In the genomic region with DNA sequence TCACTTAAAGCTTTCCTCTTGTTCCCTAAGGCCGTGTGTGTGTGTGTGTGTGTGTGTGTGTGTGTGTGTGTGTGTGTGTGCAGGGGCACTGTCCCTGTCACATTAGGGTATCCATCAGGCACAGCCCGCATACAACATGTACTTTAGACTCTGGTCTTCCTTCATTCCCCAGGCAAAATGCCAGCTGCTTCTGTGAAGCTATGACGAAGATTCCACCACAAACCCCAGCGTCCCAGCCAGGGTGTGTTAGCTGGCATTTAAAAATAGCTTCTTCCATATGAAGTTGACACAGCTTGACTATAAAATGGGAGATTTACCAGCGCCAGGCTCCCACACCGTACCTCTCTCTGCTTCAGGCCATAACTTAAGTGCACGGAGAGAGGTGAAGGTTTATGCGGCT, we compare ENCODE assay signal across 9 mouse cellular contexts.
DNase-seq lines count a peak whose midpoint lies in the region; ATAC-seq and TF ChIP-seq lines count a peak whose summit lies in the region.
"Had no signal": no experiment of that assay in that cellular context is flagged by ENCODE, and none has a peak within 500 bp of the region (broad histone marks: within the 10 kb centered on the region; RNA-seq: fewer than 3 reads in every experiment).

No protein-coding gene starts in this region.

- H3K36me3 ChIP-seq in heart, embryonic 12.5 days = peaks cover 7% of the 10 kb centered on the region; the same call in 1 of the 2 replicates
- no peaks in the 10 kb centered on the region for H3K36me3 ChIP-seq in myocyte (ENCODE audit: control insufficient read depth, insufficient read depth)

- no peak for TF ChIP-seq POLR2A in brain, embryonic 14.5 days (IDR thresholded peaks at IDR 0.05; ENCODE audit: borderline replicate concordance, extremely low read depth, insufficient read depth, insufficient read length, poor library complexity, severe bottlenecking)
- TF ChIP-seq POLR2A in myocyte (IDR thresholded peaks at IDR 0.05; ENCODE audit: insufficient read length, low read depth) = no peak

- DNase-seq in cerebellum, postnatal 10 days = peak; percentile 31 to 54
- DNase-seq in cerebellum, postnatal 25 days = no peak
- DNase-seq in brain, embryonic 14.5 days (ENCODE audit: low read depth) = peak; percentile 53
- DNase-seq in layer of hippocampus, postnatal 36 days = peak; percentile 30 to 39
- no peak for DNase-seq in thymus, postnatal 14 days
- no peak for DNase-seq in spleen, adult 18-20 months

- H3K4me1 ChIP-seq in heart, embryonic 12.5 days (replicated peaks) = peaks cover 49% of the 10 kb centered on the region
- H3K4me1 ChIP-seq: neural tube, embryonic 12.5 days had no signal

- TF ChIP-seq CTCF in brain, embryonic 14.5 days (IDR thresholded peaks at IDR 0.05; ENCODE audit: borderline replicate concordance, extremely low read depth, insufficient read depth, insufficient read length) = no peak

- H3K79me2 ChIP-seq in myocyte (ENCODE audit: control insufficient read depth, insufficient read depth) = no peaks in the 10 kb centered on the region

- H3K27me3 ChIP-seq in heart, embryonic 12.5 days (replicated peaks) = no peaks in the 10 kb centered on the region
- H3K27me3 ChIP-seq in myocyte (ENCODE audit: control insufficient read depth, insufficient read depth, insufficient read length) = no peaks in the 10 kb centered on the region
- H3K27me3 ChIP-seq: neural tube, embryonic 12.5 days had no signal

- H3K9ac ChIP-seq in heart, embryonic 12.5 days = no peak overlapping the region
- H3K9ac ChIP-seq: neural tube, embryonic 12.5 days had no signal

- WGBS in heart, embryonic 12.5 days = 58% methylated on average over 8 of the region's 8 CpGs

- H3K27ac ChIP-seq in heart, embryonic 12.5 days (ENCODE audit: poor library complexity, severe bottlenecking) = peak overlapping the region; percentile 82
- H3K27ac ChIP-seq: neural tube, embryonic 12.5 days had no signal

- no peak overlapping the region for H3ac ChIP-seq in myocyte (ENCODE audit: control insufficient read depth, insufficient read length)

- ATAC-seq in heart, embryonic 12.5 days (ENCODE audit: insufficient number of reproducible peaks, low FRiP score) = no peak

- no peaks in the 10 kb centered on the region for H3K9me3 ChIP-seq in heart, embryonic 12.5 days (replicated peaks)
- H3K9me3 ChIP-seq: neural tube, embryonic 12.5 days had no signal

- H3K4me3 ChIP-seq in heart, embryonic 12.5 days = no peak overlapping the region
- H3K4me3 ChIP-seq in myocyte = peak overlapping the region; percentile 25
- H3K4me3 ChIP-seq: neural tube, embryonic 12.5 days had no signal

- no peak overlapping the region for H3K4me2 ChIP-seq in heart, embryonic 12.5 days
- peak overlapping the region; percentile 99 for H3K4me2 ChIP-seq in myocyte (ENCODE audit: low read depth)
- H3K4me2 ChIP-seq: neural tube, embryonic 12.5 days had no signal

TF ChIP-seq in myocyte, 11 proteins besides CTCF, POLR2A, EP300 and RAD21:
- TF ChIP-seq USF1 (IDR thresholded peaks at IDR 0.05; ENCODE audit: low read depth) (no peak), MYOG (IDR thresholded peaks at IDR 0.05; ENCODE audit: control insufficient read depth in 1 of 3, insufficient read depth in 1 of 3, insufficient read length in 2 of 3, low read depth in 2 of 3) (peak in 1 of 3 experiments; percentile 19)

Comparison
In these comparisons a context has a peak if more than half of its experiments do, and no peak if none do; other contexts are left out.
1. DNase-seq: peak in cerebellum, postnatal 10 days (2 of 2), brain, embryonic 14.5 days (single experiment) and layer of hippocampus, postnatal 36 days (2 of 2); none in cerebellum, postnatal 25 days (0 of 2), thymus, postnatal 14 days (single experiment) and spleen, adult 18-20 months (0 of 2).